Mouse (Mus musculus): ENCODE results near the gene Gpld1.

Gene Gpld1

GRCm38 (mm10) chr13:24942512-24943282 lies at the start of gene Gpld1:
Gpld1 (plus strand) TSS chr13:24943152.
- DNase-seq, result no peak

- no peak for DNase-seq
These were observed 49.1 kb upstream of the Gpld1 start for GRCm38 (mm10) chr13:24893880-24894279.

- no peak for DNase-seq
These were observed 41.0 kb upstream of the Gpld1 start for GRCm38 (mm10) chr13:24901916-24902315.

GRCm38 (mm10) chr13:24903412-24903811 lies 39.5 kb upstream of the Gpld1 start:
- no peak for DNase-seq

GRCm38 (mm10) chr13:24905422-24905821 lies 37.5 kb upstream of the Gpld1 start:
- DNase-seq, result no peak

GRCm38 (mm10) chr13:24906831-24907570 lies 36.0 kb upstream of the Gpld1 start:
- no peak for DNase-seq

- DNase-seq, result no peak
These were observed 33.8 kb upstream of the Gpld1 start for GRCm38 (mm10) chr13:24909112-24909511.

GRCm38 (mm10) chr13:24913576-24913975 lies 29.4 kb upstream of the Gpld1 start:
- DNase-seq, result no peak

GRCm38 (mm10) chr13:24914915-24915314 lies 28.0 kb upstream of the Gpld1 start:
- DNase-seq, result no peak

GRCm38 (mm10) chr13:24915831-24916230 lies 27.1 kb upstream of the Gpld1 start:
- no peak for DNase-seq

GRCm38 (mm10) chr13:24920333-24920977 lies 22.5 kb upstream of the Gpld1 start:
- DNase-seq, result peak; percentile 42

GRCm38 (mm10) chr13:24921281-24921680 lies 21.7 kb upstream of the Gpld1 start:
- DNase-seq, result no peak

GRCm38 (mm10) chr13:24923991-24924390 lies 19.0 kb upstream of the Gpld1 start:
- no peak for DNase-seq

GRCm38 (mm10) chr13:24930591-24930990 lies 12.4 kb upstream of the Gpld1 start:
- no peak for DNase-seq

GRCm38 (mm10) chr13:24933199-24933598 lies 9.8 kb upstream of the Gpld1 start:
- no peak for DNase-seq

GRCm38 (mm10) chr13:24936772-24937107 lies 6.2 kb upstream of the Gpld1 start:
- DNase-seq, result no peak

GRCm38 (mm10) chr13:24937108-24937838 lies 5.7 kb upstream of the Gpld1 start, which contains the start of gene Aldh5a1:
Aldh5a1 (minus strand) TSS chr13:24937661.
- DNase-seq, result peak; percentile 85

GRCm38 (mm10) chr13:24937839-24938166 lies 5.1 kb upstream of the Gpld1 start:
- no peak for DNase-seq

GRCm38 (mm10) chr13:24938683-24939082 lies 4.3 kb upstream of the Gpld1 start:
- DNase-seq, result peak; percentile 79

- no peak for DNase-seq
These were observed 3.5 kb upstream of the Gpld1 start for GRCm38 (mm10) chr13:24939472-24939871.

GRCm38 (mm10) chr13:24943303-24943702 lies 351 bp downstream of the Gpld1 start:
- no peak for DNase-seq

- peak; percentile 15 for DNase-seq
These were observed 2.6 kb downstream of the Gpld1 start for GRCm38 (mm10) chr13:24945567-24945966.

- DNase-seq, result no peak
These were observed 4.2 kb downstream of the Gpld1 start for GRCm38 (mm10) chr13:24947158-24947557.
